In genomic region chr7:34133117-34133762, GRCm38 (mm10) we compare ENCODE assay signal across 9 mouse cellular contexts. TPM values are rescaled to one million over a fixed set of nuclear protein-coding genes. Genes with fewer than 3 reads are reported as not detected.
DNase-seq lines count a peak whose midpoint lies in the region; ATAC-seq lines count a peak whose summit lies in the region.
"Had no signal": no experiment of that assay in that cellular context is flagged by ENCODE, and none has a peak within 500 bp of the region (broad histone marks: within the 10 kb centered on the region; RNA-seq: fewer than 3 reads in every experiment).

Wtip (minus strand) TSS chr7:34133268.

- H3K9ac ChIP-seq in hindbrain, embryonic 11.5 days (ENCODE audit: low read depth, low read length) = peak within 1 kb of the TSS; percentile 83

- H3K27me3 ChIP-seq in hindbrain, embryonic 11.5 days (ENCODE audit: control insufficient read depth, insufficient read depth, low read length) = no peaks in the 10 kb centered on the region

- H3K36me3 ChIP-seq in hindbrain, embryonic 11.5 days (ENCODE audit: control insufficient read depth, insufficient read depth, low read length) = no peaks in the 10 kb centered on the region

- DNase-seq in ZHBTc4 (ENCODE audit: low read depth, low spot score) = peak; percentile 94
- DNase-seq in cerebellum, adult 9-11 months = peak; percentile 30
- DNase-seq in frontal cortex, postnatal 14 days (ENCODE audit: low spot score in 2 of 2) = peak; percentile 33 to 35
- peak; percentile 91 for DNase-seq in hindbrain, embryonic 11.5 days (ENCODE audit: low spot score)
- DNase-seq in layer of hippocampus, postnatal 10 days (ENCODE audit: low spot score in 2 of 2) = peak; percentile 69 to 79
- DNase-seq in lung, postnatal 10 days = peak; percentile 94
- DNase-seq in right cerebral cortex, postnatal 10 days (ENCODE audit: low spot score in 2 of 2) = peak; percentile 77 to 81
- DNase-seq in thymus, postnatal 10 days (ENCODE audit: low spot score in 2 of 2) = no peak

- no peaks in the 10 kb centered on the region for H3K9me3 ChIP-seq in hindbrain, embryonic 11.5 days (ENCODE audit: control insufficient read depth, low read length)

- 4% methylated on average over 17 of the region's 65 CpGs for WGBS in hindbrain, embryonic 11.5 days

- H3K4me3 ChIP-seq in hindbrain, embryonic 11.5 days (ENCODE audit: low read depth, low read length) = peak within 1 kb of the TSS; percentile 76

- H3K4me1 ChIP-seq in hindbrain, embryonic 11.5 days (replicated peaks; ENCODE audit: control insufficient read depth, insufficient read depth, low read length) = no peaks in the 10 kb centered on the region

- H3K4me2 ChIP-seq in hindbrain, embryonic 11.5 days (replicated peaks; ENCODE audit: low read depth, low read length) = peak within 1 kb of the TSS; percentile 67

- peak within 1 kb of the TSS; percentile 42; the same call in 1 of the 2 replicates for H3K27ac ChIP-seq in hindbrain, embryonic 11.5 days (ENCODE audit: low read depth, low read length)
- H3K27ac ChIP-seq: macrophage had no signal

- ATAC-seq in hindbrain, embryonic 11.5 days (ENCODE audit: low FRiP score) = peak; percentile 83

RNA-seq across cellular contexts. Expression of gene Wtip, which starts in this region (rescaled TPM):
- 4.0 TPM in 2 replicates for polyA plus RNA-seq in hindbrain, embryonic 11.5 days (2014; fragmentation: Nextera tagmentation; extraction: Ambion mirVana)
- total RNA-seq in layer of hippocampus, postnatal 10 days (2021) = 10 to 100 TPM; 18.0 to 22.3 TPM

Comparison
In these comparisons a context has a peak if more than half of its experiments do, and no peak if none do; other contexts are left out.
1. DNase-seq: peak in ZHBTc4 (single experiment), cerebellum, adult 9-11 months (single experiment), frontal cortex, postnatal 14 days (2 of 2), hindbrain, embryonic 11.5 days (single experiment), layer of hippocampus, postnatal 10 days (2 of 2), lung, postnatal 10 days (single experiment) and right cerebral cortex, postnatal 10 days (2 of 2); none in thymus, postnatal 10 days (0 of 2).